Mouse (Mus musculus) mouse embryonic stem cell (cell line): ENCODE results near the gene Dscaml1.

ENCODE experiments used
- in situ Hi-C, 2 experiments: fragments of 300-500 bp; cut with MboI; formaldehyde crosslinking; loops; 1 replicate in 1 of 2; 3 replicates in 1 of 2; pipeline ENCODE4 v1.14.3; 2019 to 2020; ENCODE audit warnings: low sequenced_read_pairs in 2 of 2, low pct_unique_long_range_greater_than_20kb in 1 of 2, mixed read lengths in 1 of 2; ENCODE audit not compliant: unreplicated experiment in 1 of 2

Gene Dscaml1

GRCm38 (mm10) chr9:45634978-45635377 is 208.6 kb downstream of the Dscaml1 start:
- in situ Hi-C loops, result no loop called here

DNA sequence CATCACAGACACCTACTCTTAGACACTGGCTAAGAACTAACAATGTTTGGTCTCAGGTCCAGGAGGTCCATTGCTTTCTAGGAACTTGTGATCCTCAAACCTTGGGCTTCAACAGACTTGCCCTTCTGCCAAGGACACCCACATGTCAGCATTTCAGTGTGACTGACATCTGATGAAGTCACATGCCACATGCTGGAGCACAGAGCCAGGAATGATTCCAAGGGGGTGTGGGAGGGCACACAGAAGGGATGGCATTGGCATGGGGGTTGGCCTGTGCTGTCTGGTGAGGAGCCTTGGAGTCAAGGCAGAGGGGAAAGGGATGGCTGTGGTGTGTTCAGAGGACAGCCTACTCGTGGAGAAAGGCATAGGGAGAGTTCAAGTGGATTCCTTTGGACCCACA is 210.9 kb downstream of the Dscaml1 start:
- in situ Hi-C loops, result no loop called here

DNA sequence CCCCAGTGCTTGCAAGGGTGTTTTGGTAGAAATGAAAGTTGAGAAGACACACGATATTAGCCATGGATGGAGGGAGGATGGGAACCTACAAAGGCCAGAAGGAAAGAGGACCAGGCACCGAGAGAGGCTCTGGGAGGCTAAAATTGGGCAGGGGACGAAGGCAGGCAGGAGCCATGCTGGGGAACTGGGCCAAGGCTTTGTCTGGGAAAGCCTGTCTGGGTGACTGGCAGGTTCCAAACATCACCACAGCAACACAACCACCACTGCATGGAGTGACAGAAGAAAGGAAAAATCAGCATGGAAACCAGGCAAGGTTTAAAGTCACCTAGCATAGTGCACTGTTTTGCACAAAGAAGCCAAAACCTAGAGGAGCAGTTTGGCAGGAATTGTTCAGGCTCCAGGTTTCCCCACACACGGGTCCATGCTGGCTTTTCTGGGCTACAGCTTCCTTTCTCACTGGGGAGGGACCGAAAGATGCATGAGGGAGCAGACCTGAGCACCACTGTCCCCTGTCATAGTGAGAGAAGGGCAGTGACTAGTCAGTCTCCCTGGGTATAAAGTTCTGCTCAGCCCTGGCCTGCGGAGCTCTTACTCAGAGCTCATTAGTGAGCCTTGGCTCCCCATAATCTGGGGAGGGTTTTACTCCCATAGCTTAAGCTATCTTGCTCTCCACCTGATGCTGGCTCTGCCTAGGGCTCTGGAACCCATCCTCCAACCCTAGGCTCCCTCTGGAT is 211.9 kb downstream of the Dscaml1 start:
- in situ Hi-C loops, result no loop called here

DNA sequence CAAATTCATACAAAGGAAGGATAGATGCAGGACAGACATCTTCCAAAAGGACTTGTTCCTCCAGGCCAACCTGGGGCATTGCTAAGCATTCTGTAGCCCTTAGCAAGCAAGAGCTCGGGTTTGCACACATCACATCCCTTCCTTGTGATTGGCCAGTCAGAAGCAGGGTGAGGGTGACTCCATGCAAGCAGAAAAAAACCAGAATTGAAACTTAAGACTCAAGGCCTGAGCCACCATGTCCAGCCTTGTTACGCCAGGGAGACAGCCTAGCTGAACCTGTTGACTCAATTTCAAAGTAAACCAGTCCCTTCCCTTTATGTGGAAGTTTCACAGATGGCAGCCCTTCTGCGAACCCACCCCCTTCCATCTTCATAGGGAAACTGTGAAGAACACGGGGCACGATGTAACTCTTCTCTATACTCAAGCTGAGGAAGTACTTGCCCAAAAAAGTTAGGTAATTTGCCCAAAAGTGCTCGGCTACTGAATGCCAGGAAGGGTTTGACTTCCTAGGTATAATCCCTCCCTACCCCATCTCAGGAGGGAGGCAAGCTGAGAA is 218.5 kb downstream of the Dscaml1 start:
- in situ Hi-C loops, result no loop called here

- in situ Hi-C loops, result no loop called here
Measured at GRCm38 (mm10) chr9:45645526-45645925, 219.1 kb downstream of the Dscaml1 start.

- in situ Hi-C loops, result no loop called here
Measured at GRCm38 (mm10) chr9:45651078-45651809, 224.8 kb downstream of the Dscaml1 start.

- in situ Hi-C loops, result no loop called here
Measured at GRCm38 (mm10) chr9:45651810-45652177, 225.4 kb downstream of the Dscaml1 start.

DNA sequence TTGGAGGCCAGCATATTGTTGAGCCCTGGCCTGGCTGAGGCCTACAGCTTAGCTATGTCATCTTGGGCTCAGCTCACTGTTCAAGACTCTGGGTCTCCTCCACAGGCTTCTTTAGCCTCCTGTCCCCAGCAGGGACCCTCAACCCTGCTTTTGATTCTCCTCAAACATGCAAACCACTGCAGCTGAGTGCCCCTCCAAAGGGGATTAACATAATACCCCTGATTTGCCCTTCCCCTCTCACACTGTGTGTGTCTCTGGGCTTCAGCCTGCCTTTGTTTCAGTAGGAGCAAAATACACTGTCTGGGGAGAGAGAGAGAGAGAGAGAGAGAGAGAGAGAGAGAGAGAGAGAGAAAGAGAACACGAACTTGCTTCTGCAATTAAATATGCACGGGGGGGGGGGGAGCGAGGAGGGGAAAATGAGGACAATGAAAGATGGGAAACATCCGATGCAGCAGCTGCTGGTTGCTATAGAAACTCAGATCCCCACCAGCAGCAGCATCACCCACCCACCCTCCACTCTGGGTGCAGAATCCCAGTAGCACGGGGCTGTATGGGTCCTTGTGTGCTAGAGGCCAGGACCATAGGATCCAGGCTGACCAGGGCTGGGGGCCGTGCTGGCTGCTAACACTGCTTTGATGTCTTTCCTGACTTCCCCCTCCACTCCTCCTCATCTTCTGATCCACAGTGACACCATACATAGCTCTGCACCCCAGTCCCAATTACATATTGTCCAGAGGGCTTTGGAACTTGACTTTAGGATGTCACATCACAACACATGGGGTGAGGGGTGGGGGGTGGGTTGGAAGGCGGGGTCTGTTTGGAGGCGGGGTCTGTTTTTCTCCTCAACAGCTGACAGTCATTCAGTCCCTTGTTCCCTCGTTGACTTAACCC is 231.0 kb downstream of the Dscaml1 start:
- in situ Hi-C loops, result no loop called here

DNA sequence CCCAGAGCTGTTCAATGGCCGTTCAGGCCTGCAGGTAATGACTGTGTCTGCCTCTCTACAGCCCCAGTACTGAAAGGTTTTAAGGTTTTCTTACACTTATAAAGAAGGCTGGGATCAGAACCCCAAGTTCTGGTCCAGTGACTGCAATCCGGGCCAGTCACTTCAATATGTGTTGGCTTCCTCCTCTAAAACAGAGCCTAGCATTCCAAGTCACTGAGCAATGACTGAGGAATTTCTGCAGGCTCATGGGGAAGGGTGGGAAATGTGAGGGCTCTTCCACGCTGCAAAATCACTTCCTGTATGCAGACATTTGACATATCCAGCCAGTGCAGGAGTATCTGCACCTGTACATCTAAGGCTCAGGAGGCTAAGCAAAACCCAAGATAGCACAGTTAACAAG is 233.8 kb downstream of the Dscaml1 start:
- in situ Hi-C loops, result no loop called here

- in situ Hi-C loops, result no loop called here
Measured at GRCm38 (mm10) chr9:45662471-45662870, 236.0 kb downstream of the Dscaml1 start.

GRCm38 (mm10) chr9:45663386-45664315 is 237.2 kb downstream of the Dscaml1 start:
- in situ Hi-C loops, result no loop called here

GRCm38 (mm10) chr9:45664326-45664725 is 237.9 kb downstream of the Dscaml1 start:
- in situ Hi-C loops, result no loop called here

DNA sequence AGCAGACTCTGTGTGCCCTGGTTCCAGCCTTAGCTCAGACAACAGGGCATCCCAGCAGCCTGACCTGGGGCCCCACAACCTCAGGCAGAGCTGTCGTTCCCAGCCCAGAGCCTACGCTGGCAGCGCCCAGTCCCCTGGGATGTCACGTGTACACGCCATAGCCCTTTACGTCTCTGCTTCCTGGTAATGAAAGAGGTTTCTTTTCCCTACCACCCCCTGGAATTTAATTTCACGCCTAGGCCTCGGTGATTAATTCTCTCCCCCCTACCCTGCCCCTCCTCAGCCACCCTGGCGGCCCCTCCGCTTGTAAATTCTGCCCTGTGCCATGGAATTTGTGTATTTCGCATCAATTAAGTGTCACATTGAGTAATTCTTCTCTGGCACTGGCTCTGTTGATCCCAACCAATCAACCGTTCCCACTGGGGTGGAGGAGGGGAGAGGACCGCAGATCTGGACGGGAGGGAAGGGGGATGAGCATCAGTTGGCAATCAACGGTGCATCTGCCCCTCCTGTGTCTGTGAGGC is 238.5 kb downstream of the Dscaml1 start:
- in situ Hi-C loops, result no loop called here

DNA sequence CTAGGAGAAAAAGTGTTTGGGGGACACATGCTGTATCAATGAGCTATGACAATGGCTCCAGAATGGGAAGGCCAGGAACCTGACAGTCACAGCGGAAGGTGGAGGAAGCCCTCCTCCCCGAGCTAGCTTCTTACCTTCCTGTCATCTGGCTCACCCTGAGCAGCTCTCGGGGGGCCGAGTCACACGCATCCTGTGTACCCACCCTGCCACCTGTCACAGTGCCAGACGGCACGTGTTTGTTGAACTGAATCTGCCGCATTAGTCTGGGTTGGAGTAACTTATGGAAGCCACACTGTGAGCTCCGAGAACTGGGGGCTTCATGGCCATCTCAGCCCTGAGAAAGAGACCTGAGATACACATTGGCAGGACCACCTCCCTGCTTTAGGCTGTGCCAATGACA is 249.5 kb downstream of the Dscaml1 start:
- in situ Hi-C loops, result no loop called here

DNA sequence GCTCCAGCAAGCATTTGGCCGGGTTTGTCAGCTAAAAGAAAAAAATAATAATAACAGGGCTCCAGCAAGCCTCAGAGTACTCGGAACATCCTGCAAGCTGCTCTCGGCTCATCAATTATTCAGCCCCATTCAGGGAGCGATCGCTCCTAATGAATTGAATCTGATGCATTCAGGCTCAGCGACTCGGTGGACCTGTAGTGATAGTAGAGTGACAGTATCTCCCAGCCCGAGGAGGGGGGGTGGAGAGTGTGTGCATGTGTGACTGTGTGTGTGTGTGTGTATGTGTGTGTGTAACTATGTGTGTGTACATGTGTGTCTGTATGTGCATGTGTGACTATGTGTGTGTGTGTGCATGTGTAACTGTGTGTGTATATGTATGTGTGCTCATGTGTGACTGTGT is 250.2 kb downstream of the Dscaml1 start:
- in situ Hi-C loops, result no loop called here

GRCm38 (mm10) chr9:45677236-45677781 is 250.9 kb downstream of the Dscaml1 start:
- in situ Hi-C loops, result no loop called here

DNA sequence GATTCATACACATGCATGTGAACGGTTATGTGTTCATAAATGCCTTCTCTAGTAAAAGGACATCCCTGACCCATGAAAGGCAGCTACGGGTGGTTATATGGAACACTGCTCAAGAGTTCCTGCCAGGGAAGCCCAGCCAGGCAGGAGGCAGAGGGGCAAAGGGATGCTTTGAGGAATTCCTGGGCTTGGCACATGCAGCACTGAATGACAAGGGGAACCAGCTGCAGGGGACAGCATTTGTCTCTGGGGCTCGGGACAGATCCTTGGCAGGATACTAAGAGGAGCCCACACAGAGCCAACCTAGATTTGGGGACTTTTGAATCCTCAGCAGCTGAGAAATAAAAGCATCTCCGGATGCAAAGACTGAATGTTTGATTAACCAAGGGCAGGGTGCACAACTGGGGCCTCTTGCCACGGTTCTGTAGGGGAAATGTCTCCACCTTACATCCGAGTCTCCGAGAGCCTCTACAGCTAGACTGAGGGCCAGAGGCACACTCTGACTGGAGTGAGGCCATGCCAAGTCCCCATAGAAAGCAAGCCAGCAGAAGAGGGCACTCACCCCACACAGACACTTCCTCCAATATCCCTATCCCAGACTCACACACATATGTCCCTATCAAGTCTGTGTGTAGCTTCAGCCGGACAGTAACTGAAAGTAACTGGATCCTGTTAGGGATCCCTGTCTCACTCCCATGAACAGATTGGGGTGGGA is 251.7 kb downstream of the Dscaml1 start:
- in situ Hi-C loops, result no loop called here
